Mouse (Mus musculus): Measurements from ENCODE around the gene Gm853. TPM values are rescaled to one million over a fixed set of nuclear protein-coding genes. Genes with fewer than 3 reads are reported as not detected.

Gene Gm853
- polyA plus RNA-seq, 1 experiment: 0.62 TPM

DNA sequence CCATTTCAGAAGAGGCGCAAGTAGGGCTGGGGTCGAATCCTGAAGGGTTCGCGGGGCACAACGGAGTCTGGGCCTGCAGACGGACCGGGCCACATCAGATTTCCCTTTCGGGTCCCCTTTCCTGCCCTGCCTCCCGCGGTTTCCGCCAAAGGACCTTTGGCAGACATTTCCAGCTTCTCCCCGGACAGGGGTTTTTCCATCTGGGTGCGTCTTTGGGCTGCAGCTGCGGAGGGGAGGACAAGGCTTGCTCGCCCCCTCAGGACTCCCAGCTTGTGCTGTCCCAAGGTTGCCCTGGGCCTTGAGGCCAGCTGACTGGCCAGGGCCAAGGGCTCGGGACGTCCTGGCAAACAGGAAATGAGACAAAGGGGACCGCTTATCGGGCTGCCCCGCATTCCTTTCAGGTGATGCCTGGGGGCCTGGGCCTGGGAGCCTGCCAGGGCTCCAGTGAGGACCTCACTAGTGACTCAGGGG, 58.8 kb downstream of the Gm853 start:
- DNase-seq (ENCODE audit: low read depth): no peak
- no peak for TF ChIP-seq POLR2A (IDR thresholded peaks at IDR 0.05; ENCODE audit: borderline replicate concordance, extremely low read depth, insufficient read depth, insufficient read length, poor library complexity, severe bottlenecking)
- TF ChIP-seq CTCF (IDR thresholded peaks at IDR 0.05; ENCODE audit: borderline replicate concordance, extremely low read depth, insufficient read depth, insufficient read length): no peak

DNA sequence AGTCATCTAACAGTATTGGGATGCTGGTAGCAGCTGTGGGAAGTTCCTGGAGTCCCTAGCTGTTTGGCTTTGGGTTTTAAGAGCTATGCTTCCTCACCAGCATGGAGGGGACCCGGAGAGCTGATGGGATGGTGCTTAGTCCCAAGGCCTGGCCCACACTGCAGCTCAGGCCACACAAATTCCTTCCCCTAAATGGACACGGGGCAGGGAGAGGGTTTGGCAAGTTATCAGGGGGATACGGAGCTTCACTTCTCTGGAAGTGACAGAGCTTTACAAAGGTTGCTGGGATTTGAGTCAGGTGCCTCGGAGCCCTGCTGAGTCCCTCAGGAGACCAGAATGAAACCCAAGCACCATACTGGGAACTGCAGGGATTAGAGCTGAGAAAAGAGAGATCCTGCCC, 60.9 kb downstream of the Gm853 start:
- no peak for DNase-seq (ENCODE audit: low read depth)
- TF ChIP-seq CTCF (IDR thresholded peaks at IDR 0.05; ENCODE audit: borderline replicate concordance, extremely low read depth, insufficient read depth, insufficient read length): no peak

Other genes starting within 250 kb of the Gm853 start
- gene Adgrb2, start 237.5 kb downstream of the Gm853 start, polyA plus RNA-seq (2012; rRNA removed): 126 and 152 TPM in 2 replicates
- 16.7 and 17.1 TPM in 2 replicates for gene Col16a1, start 174.6 kb downstream of the Gm853 start, polyA plus RNA-seq (2012; rRNA removed)
- 59.7 and 71.4 TPM in 2 replicates for gene Pef1, start 119.8 kb downstream of the Gm853 start, polyA plus RNA-seq (2012; rRNA removed)
- 1.4 and 2.0 TPM in 2 replicates for gene Hcrtr1, start 83.0 kb downstream of the Gm853 start, polyA plus RNA-seq (2012; rRNA removed)
- gene Tinagl1, start 47.3 kb downstream of the Gm853 start, polyA plus RNA-seq (2012; rRNA removed): 5.4 and 8.1 TPM in 2 replicates
- 72.2 and 126 TPM in 2 replicates for gene Serinc2, start 56.8 kb upstream of the Gm853 start, polyA plus RNA-seq (2012; rRNA removed)
- gene Fabp3, start 86.2 kb upstream of the Gm853 start, polyA plus RNA-seq (2012; rRNA removed): 105 and 126 TPM in 2 replicates
- gene Gm10570, start 86.3 kb upstream of the Gm853 start, polyA plus RNA-seq (2012; rRNA removed): 0.54 and 0.78 TPM in 2 replicates
- gene Zcchc17, start 137.5 kb upstream of the Gm853 start, polyA plus RNA-seq (2012; rRNA removed): 33.0 and 38.7 TPM in 2 replicates
- gene Snrnp40, start 137.7 kb upstream of the Gm853 start, polyA plus RNA-seq (2012; rRNA removed): 81.4 and 113 TPM in 2 replicates

All from brain, embryonic 14.5 days (tissue).